Mouse (Mus musculus): ENCODE results near the gene Tnfaip3. TPM values are rescaled to one million over a fixed set of nuclear protein-coding genes. Genes with fewer than 3 reads are reported as not detected.

Tnfaip3 gene
- total and polyA plus RNA-seq, 2 experiments from 2014 or later = 1.4 to 3.6 TPM

GRCm38 (mm10) chr10:19034764-19035163 is 19.3 kb upstream of the Tnfaip3 start:
- peak; percentile 43 for DNase-seq (ENCODE audit: low spot score)
- Histone ChIP-seq H3K36me3 (ENCODE audit: insufficient read depth, low read length) (no peaks in the 10 kb centered on the region), H3K9ac (replicated peaks; ENCODE audit: low read length, poor library complexity, severe bottlenecking) (no peak overlapping the region), H3K4me1 (ENCODE audit: insufficient read depth, low read length) (no peaks in the 10 kb centered on the region), H3K27ac (ENCODE audit: low read depth, low read length) (no peak overlapping the region), H3K27me3 (ENCODE audit: insufficient read depth, low read length) (no peaks in the 10 kb centered on the region), H3K4me2 (ENCODE audit: low read depth, low read length, poor library complexity, severe bottlenecking) (no peak overlapping the region), H3K4me3 (ENCODE audit: low read depth, low read length) (no peak overlapping the region), H3K9me3 (ENCODE audit: low read length) (no peaks in the 10 kb centered on the region)
- WGBS = 76% methylated on average over 3 of the region's 3 CpGs
- no peak for ATAC-seq (ENCODE audit: low FRiP score)
- TF ChIP-seq CTCF (IDR thresholded peaks at IDR 0.05) = no peak

- TF ChIP-seq CTCF (IDR thresholded peaks at IDR 0.05) = no peak
- H3K27me3 ChIP-seq (ENCODE audit: insufficient read depth, low read length) = no peaks in the 10 kb centered on the region
- H3K9ac ChIP-seq (replicated peaks; ENCODE audit: low read length, poor library complexity, severe bottlenecking) = no peak overlapping the region
- no peak overlapping the region for H3K4me3 ChIP-seq (ENCODE audit: low read depth, low read length)
- H3K4me1 ChIP-seq (ENCODE audit: insufficient read depth, low read length) = no peaks in the 10 kb centered on the region
- WGBS = 89% methylated on average over 1 of the region's 1 CpGs
- DNase-seq (ENCODE audit: low spot score) = no peak
- no peak overlapping the region for H3K27ac ChIP-seq (ENCODE audit: low read depth, low read length)
- H3K4me2 ChIP-seq (ENCODE audit: low read depth, low read length, poor library complexity, severe bottlenecking) = no peak overlapping the region
- no peaks in the 10 kb centered on the region for H3K9me3 ChIP-seq (ENCODE audit: low read length)
- H3K36me3 ChIP-seq (ENCODE audit: insufficient read depth, low read length) = no peaks in the 10 kb centered on the region
- no peak for ATAC-seq (ENCODE audit: low FRiP score)
Measured at GRCm38 (mm10) chr10:19033696-19034095, 18.2 kb upstream of the Tnfaip3 start.

GRCm38 (mm10) chr10:19031875-19032274 is 16.4 kb upstream of the Tnfaip3 start:
- Histone ChIP-seq H3K36me3 (ENCODE audit: insufficient read depth, low read length) (no peaks in the 10 kb centered on the region), H3K4me2 (ENCODE audit: low read depth, low read length, poor library complexity, severe bottlenecking) (no peak overlapping the region), H3K9ac (replicated peaks; ENCODE audit: low read length, poor library complexity, severe bottlenecking) (no peak overlapping the region), H3K9me3 (ENCODE audit: low read length) (no peaks in the 10 kb centered on the region), H3K4me3 (ENCODE audit: low read depth, low read length) (no peak overlapping the region), H3K27ac (ENCODE audit: low read depth, low read length) (no peak overlapping the region), H3K4me1 (ENCODE audit: insufficient read depth, low read length) (no peaks in the 10 kb centered on the region), H3K27me3 (ENCODE audit: insufficient read depth, low read length) (no peaks in the 10 kb centered on the region)
- ATAC-seq (ENCODE audit: low FRiP score) (no peak), DNase-seq (ENCODE audit: low spot score) (no peak)
- no peak for TF ChIP-seq CTCF (IDR thresholded peaks at IDR 0.05)

GRCm38 (mm10) chr10:19030628-19031027 is 15.2 kb upstream of the Tnfaip3 start:
- DNase-seq (ENCODE audit: low spot score) (no peak), ATAC-seq (ENCODE audit: low FRiP score) (no peak)
- Histone ChIP-seq H3K4me2 (ENCODE audit: low read depth, low read length, poor library complexity, severe bottlenecking) (no peak overlapping the region), H3K36me3 (ENCODE audit: insufficient read depth, low read length) (no peaks in the 10 kb centered on the region), H3K4me1 (ENCODE audit: insufficient read depth, low read length) (no peaks in the 10 kb centered on the region), H3K9ac (replicated peaks; ENCODE audit: low read length, poor library complexity, severe bottlenecking) (no peak overlapping the region), H3K27ac (ENCODE audit: low read depth, low read length) (no peak overlapping the region), H3K27me3 (ENCODE audit: insufficient read depth, low read length) (no peaks in the 10 kb centered on the region), H3K4me3 (ENCODE audit: low read depth, low read length) (no peak overlapping the region), H3K9me3 (ENCODE audit: low read length) (no peaks in the 10 kb centered on the region)
- WGBS = 82% methylated on average over 2 of the region's 2 CpGs
- TF ChIP-seq CTCF (IDR thresholded peaks at IDR 0.05) = no peak

- TF ChIP-seq CTCF (IDR thresholded peaks at IDR 0.05) = no peak
- no peak overlapping the region for H3K27ac ChIP-seq (ENCODE audit: low read depth, low read length)
- no peak overlapping the region for H3K4me2 ChIP-seq (ENCODE audit: low read depth, low read length, poor library complexity, severe bottlenecking)
- no peak overlapping the region for H3K9ac ChIP-seq (replicated peaks; ENCODE audit: low read length, poor library complexity, severe bottlenecking)
- no peaks in the 10 kb centered on the region for H3K36me3 ChIP-seq (ENCODE audit: insufficient read depth, low read length)
- DNase-seq (ENCODE audit: low spot score) (no peak), ATAC-seq (ENCODE audit: low FRiP score) (no peak)
- no peaks in the 10 kb centered on the region for H3K27me3 ChIP-seq (ENCODE audit: insufficient read depth, low read length)
- H3K9me3 ChIP-seq (ENCODE audit: low read length) = no peaks in the 10 kb centered on the region
- no peaks in the 10 kb centered on the region for H3K4me1 ChIP-seq (ENCODE audit: insufficient read depth, low read length)
- WGBS = 92% methylated on average over 5 of the region's 5 CpGs
- H3K4me3 ChIP-seq (ENCODE audit: low read depth, low read length) = no peak overlapping the region
Measured at GRCm38 (mm10) chr10:19026710-19027109, 11.3 kb upstream of the Tnfaip3 start.

GRCm38 (mm10) chr10:19024353-19024752 is 8.9 kb upstream of the Tnfaip3 start:
- no peak overlapping the region for H3K4me2 ChIP-seq (ENCODE audit: low read depth, low read length, poor library complexity, severe bottlenecking)
- ATAC-seq (ENCODE audit: low FRiP score) = no peak
- TF ChIP-seq CTCF (IDR thresholded peaks at IDR 0.05) = no peak
- H3K9ac ChIP-seq (replicated peaks; ENCODE audit: low read length, poor library complexity, severe bottlenecking) = no peak overlapping the region
- no peaks in the 10 kb centered on the region for H3K9me3 ChIP-seq (ENCODE audit: low read length)
- H3K4me3 ChIP-seq (ENCODE audit: low read depth, low read length) = no peak overlapping the region
- no peak overlapping the region for H3K27ac ChIP-seq (ENCODE audit: low read depth, low read length)
- no peaks in the 10 kb centered on the region for H3K4me1 ChIP-seq (ENCODE audit: insufficient read depth, low read length)
- H3K36me3 ChIP-seq (ENCODE audit: insufficient read depth, low read length) = no peaks in the 10 kb centered on the region
- H3K27me3 ChIP-seq (ENCODE audit: insufficient read depth, low read length) = no peaks in the 10 kb centered on the region
- no peak for DNase-seq (ENCODE audit: low spot score)
- WGBS = 91% methylated on average over 5 of the region's 5 CpGs
